Mouse (Mus musculus) cerebellum, adult 2 months (tissue): ENCODE data around the gene Dmrtc1c2.
"Not testable (repeated sequence)": the region's sequence is repeated elsewhere in the genome, so short reads cannot be mapped to it uniquely, and the experiment has no call there.

Experiments used
- CTCF ChIP-seq: fragments of 200-500 bp; IDR thresholded peaks from 2 replicates; pipeline ENCODE4 v1.5.1; 2011; ENCODE audit warnings: low read depth, mild to moderate bottlenecking, control low read depth, low read length, moderate library complexity, borderline replicate concordance; ENCODE audit not compliant: insufficient read depth
- POLR2A ChIP-seq: fragments of 200-500 bp; IDR thresholded peaks from 2 replicates; pipeline ENCODE4 v1.6.1; 2011; ENCODE audit warnings: low read length, control low read depth, borderline replicate concordance; ENCODE audit not compliant: insufficient read depth

DNA sequence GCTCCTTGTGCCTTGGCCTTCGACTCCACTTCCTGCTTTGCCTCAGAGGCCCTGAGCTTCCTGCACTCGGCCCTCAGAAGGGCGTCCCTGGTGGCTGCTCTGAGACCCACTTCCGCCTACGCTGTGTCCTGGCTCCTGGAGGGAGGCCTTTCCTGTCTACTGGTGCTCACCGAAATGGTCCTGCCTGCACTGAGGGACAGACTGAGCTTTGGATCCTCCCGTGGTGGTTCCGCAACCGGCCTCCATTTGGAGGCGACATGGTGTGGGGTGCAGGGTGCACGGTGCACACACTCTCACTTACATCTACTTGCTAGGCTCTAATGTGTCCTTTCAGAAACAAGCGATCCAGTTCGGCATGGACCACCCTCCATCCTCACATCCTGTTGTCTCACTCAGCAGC lies at the start of gene Dmrtc1c2:
- not testable (repeated sequence) for TF ChIP-seq CTCF, POLR2A
